Mouse (Mus musculus): ENCODE measurements around the gene C2.
"Not testable (repeated sequence)": the region's sequence is repeated elsewhere in the genome, so short reads cannot be mapped to it uniquely, and the experiment has no call there.

The C2 gene

GRCm38 (mm10) chr17:34837464-34838324 lies 60.4 kb downstream of the C2 start:
- no peak for DNase-seq (ENCODE audit: low read depth in 2 of 2, low spot score in 2 of 2)

- peak; percentile 91 to 93 for DNase-seq (ENCODE audit: low read depth in 2 of 2, low spot score in 2 of 2)
These were observed 61.2 kb downstream of the C2 start, which contains the start of the genes Stk19 and Dxo for GRCm38 (mm10) chr17:34836856-34837221. Gene Stk19, minus strand, starts transcription at chr17:34836945. Gene Dxo, plus strand, starts transcription at chr17:34837019.

GRCm38 (mm10) chr17:34836155-34836855 lies 61.8 kb downstream of the C2 start:
- DNase-seq (ENCODE audit: low read depth in 2 of 2, low spot score in 2 of 2) = no peak

GRCm38 (mm10) chr17:34830776-34831175 lies 67.3 kb downstream of the C2 start:
- not testable (repeated sequence) for DNase-seq (ENCODE audit: low read depth in 2 of 2, low spot score in 2 of 2)

GRCm38 (mm10) chr17:34814818-34815370 lies 83.2 kb downstream of the C2 start:
- DNase-seq (ENCODE audit: low read depth in 2 of 2, low spot score in 2 of 2) = no peak

GRCm38 (mm10) chr17:34813747-34814146 lies 84.3 kb downstream of the C2 start:
- DNase-seq (ENCODE audit: low read depth in 2 of 2, low spot score in 2 of 2) = peak; percentile 23 to 32

Measured in CD8-positive naive resting alpha-beta T cell, adult 2 months (primary cell).